Mouse (Mus musculus) heart, embryonic 10.5 days (tissue): ENCODE data around the gene Gm6367. TPM values are rescaled to one million over a fixed set of nuclear protein-coding genes. Genes with fewer than 3 reads are reported as not detected.
"Not testable (repeated sequence)": the region's sequence is repeated elsewhere in the genome, so short reads cannot be mapped to it uniquely, and the experiment has no call there.

Experiments used
- DNase-seq: peaks from one replicate; pipeline ENCODE4 v3.0.0-alpha.2; 2017; ENCODE audit warnings: low spot score
- H3K27ac ChIP-seq: fragments of 300-500 bp; sonication (generic); 2 replicates; pipeline ENCODE4 v1.5.1; 2016; ENCODE audit warnings: mild to moderate bottlenecking
- H3K27me3 ChIP-seq: fragments of 300-500 bp; sonication (generic); 2 replicates; pipeline ENCODE4 v1.6.1; 2016; ENCODE audit warnings: mild to moderate bottlenecking; ENCODE audit not compliant: poor library complexity, insufficient read depth, severe bottlenecking
- H3K36me3 ChIP-seq: fragments of 300-500 bp; sonication (generic); 2 replicates; pipeline ENCODE4 v1.6.1; 2016; ENCODE audit warnings: mild to moderate bottlenecking, moderate library complexity
- H3K4me1 ChIP-seq: fragments of 300-500 bp; sonication (generic); 2 replicates; pipeline ENCODE4 v1.6.1; 2016; ENCODE audit warnings: mild to moderate bottlenecking
- H3K4me3 ChIP-seq: fragments of 300-500 bp; sonication (generic); 2 replicates; pipeline ENCODE4 v1.5.1; 2016; ENCODE audit warnings: mild to moderate bottlenecking, moderate library complexity
- H3K9me3 ChIP-seq: fragments of 300-500 bp; sonication (generic); 2 replicates; pipeline ENCODE4 v1.6.1; 2016; ENCODE audit warnings: mild to moderate bottlenecking, moderate library complexity
- WGBS: fragments of 180-500 bp; shearing (Covaris S2); methylation state at CpG from one replicate; pipeline ENCODE4 v1.1.7; 2016; 5-methylcytosine and 5-hydroxymethylcytosine counted together
- polyA plus RNA-seq: library from polyadenylated mRNA; unstranded; fragments of >200 nt; fragmentation: Nextera tagmentation; extraction: Ambion mirVana; gene quantifications from 2 replicates; pipeline ENCODE4 v1.2.1, GENCODE M21; 2016

Gene Gm6367
- not detected in 2 replicates for polyA plus RNA-seq

- H3K36me3 ChIP-seq, H3K27ac ChIP-seq, H3K9me3 ChIP-seq, H3K4me3 ChIP-seq, DNase-seq, H3K4me1 ChIP-seq, H3K27me3 ChIP-seq: not testable (repeated sequence)
- no CpG with 5 or more reads among the region's 2 CpGs for WGBS
Measured at GRCm38 (mm10) chr5:94988326-94988725, at the start of gene Gm6367. Gene Gm6367 (plus strand): TSS chr5:94988626.

Other genes starting within 250 kb of the Gm6367 start
- not detected in 2 replicates for gene Gm3183, start 123.2 kb upstream of the Gm6367 start, polyA plus RNA-seq
- not detected in 2 replicates for gene Gm7942, start 118.3 kb downstream of the Gm6367 start, polyA plus RNA-seq
- not detected in 2 replicates for gene Gm16513, start 194.0 kb downstream of the Gm6367 start, polyA plus RNA-seq